Mouse (Mus musculus): Measurements from ENCODE around the gene Prss21.

- no peak for TF ChIP-seq CTCF (IDR thresholded peaks at IDR 0.05; ENCODE audit: borderline replicate concordance, extremely low read depth, insufficient read depth, insufficient read length)
- TF ChIP-seq POLR2A (IDR thresholded peaks at IDR 0.05; ENCODE audit: borderline replicate concordance, extremely low read depth, insufficient read depth, insufficient read length, poor library complexity, severe bottlenecking): no peak
These were observed 48.6 kb upstream of the Prss21 start for GRCm38 (mm10) chr17:23819235-23819634.
